Mouse (Mus musculus) midbrain, postnatal 0 days (tissue): ENCODE results near the gene Abca17. TPM values are rescaled to one million over a fixed set of nuclear protein-coding genes. Genes with fewer than 3 reads are reported as not detected.
A peak's percentile ranks its signal among the peaks of the same experiment; 100 is the strongest.

Experiments used
- ATAC-seq: fragments of 200-750 bp; cut with Nextera tagmentation; 2 replicates; pipeline ENCODE4 v1.8.0; 2017; ENCODE audit warnings: moderate number of reproducible peaks, mild to moderate bottlenecking, moderate TSS enrichment, moderate library complexity; ENCODE audit not compliant: low FRiP score
- DNase-seq: peaks from one replicate; pipeline ENCODE4 v3.0.0-alpha.2; 2015; ENCODE audit warnings: low spot score
- H3K27ac ChIP-seq: fragments of 300-500 bp; sonication (generic); 2 replicates; pipeline ENCODE4 v1.5.1; 2014; ENCODE audit warnings: low read depth, mild to moderate bottlenecking, low read length, mixed read lengths
- H3K27me3 ChIP-seq: fragments of 300-500 bp; sonication (generic); 2 replicates; pipeline ENCODE4 v1.6.1; 2014; ENCODE audit warnings: low read length, control low read depth, mixed read lengths; ENCODE audit not compliant: insufficient read depth
- H3K36me3 ChIP-seq: fragments of 300-500 bp; sonication (generic); 2 replicates; pipeline ENCODE4 v1.6.1; 2014; ENCODE audit warnings: low read length, control low read depth, mixed read lengths; ENCODE audit not compliant: insufficient read depth
- H3K4me1 ChIP-seq: fragments of 300-500 bp; sonication (generic); 2 replicates; pipeline ENCODE4 v1.6.1; 2014; ENCODE audit warnings: mild to moderate bottlenecking, control low read depth, antibody characterized with exemption, low read length, mixed read lengths; ENCODE audit not compliant: insufficient read depth
- H3K4me2 ChIP-seq: fragments of 300-500 bp; sonication (generic); 2 replicates; pipeline ENCODE4 v1.6.1; 2014; ENCODE audit warnings: low read depth, mild to moderate bottlenecking, low read length, mixed read lengths; ENCODE audit not compliant: poor library complexity, severe bottlenecking
- H3K4me3 ChIP-seq: fragments of 300-500 bp; sonication (generic); 2 replicates; pipeline ENCODE4 v1.5.1; 2014; ENCODE audit warnings: low read depth, mild to moderate bottlenecking, low read length, moderate library complexity
- H3K9ac ChIP-seq: fragments of 300-500 bp; sonication (generic); replicated peaks from 2 replicates; pipeline ENCODE4 v1.6.1; 2014; ENCODE audit warnings: mild to moderate bottlenecking, low read length, moderate library complexity, mixed read lengths; ENCODE audit not compliant: poor library complexity, severe bottlenecking
- H3K9me3 ChIP-seq: fragments of 300-500 bp; sonication (generic); 2 replicates; pipeline ENCODE4 v1.6.1; 2016; ENCODE audit warnings: low read length, control low read depth
- CTCF ChIP-seq: IDR thresholded peaks from 2 replicates; pipeline ENCODE4 v1.5.1; 2016; ENCODE audit warnings: antibody characterized with exemption, mild to moderate bottlenecking
- WGBS: fragments of 180-500 bp; shearing (Covaris S2); extraction: QIAGEN DNeasy Blood & Tissue Kit; methylation state at CpG from one replicate; pipeline ENCODE4 v1.1.7; 2014; 5-methylcytosine and 5-hydroxymethylcytosine counted together
- polyA plus RNA-seq: library from polyadenylated mRNA; unstranded; fragments of >200 nt; fragmentation: Nextera tagmentation; extraction: Ambion mirVana; gene quantifications from 2 replicates; pipeline ENCODE4 v1.2.1, GENCODE M21; 2015
- total RNA-seq: library from RNA; depleted of rRNA; stranded (reverse); fragments of >200 nt; gene quantifications from 2 replicates; pipeline ENCODE4 v1.2.3, GENCODE M21; 2014

The Abca17 gene
- total and polyA plus RNA-seq, 2 experiments from 2014 or later: 0.99 to 1.1 TPM

- no peaks in the 10 kb centered on the region for H3K36me3 ChIP-seq
- WGBS: 85% methylated on average over 2 of the region's 2 CpGs
- no peak overlapping the region for H3K27ac ChIP-seq
- no peak overlapping the region for H3K9ac ChIP-seq
- DNase-seq (no peak), ATAC-seq (no peak)
- no peak overlapping the region for H3K4me2 ChIP-seq
- no peaks in the 10 kb centered on the region for H3K9me3 ChIP-seq
- H3K4me1 ChIP-seq: no peaks in the 10 kb centered on the region
- H3K4me3 ChIP-seq: no peak overlapping the region
- no peak for TF ChIP-seq CTCF
- H3K27me3 ChIP-seq: no peaks in the 10 kb centered on the region
Observed at GRCm38 (mm10) chr17:24264766-24265165, 86.1 kb downstream of the Abca17 start.

GRCm38 (mm10) chr17:24260516-24260915 is 90.4 kb downstream of the Abca17 start:
- TF ChIP-seq CTCF: no peak
- Histone ChIP-seq H3K9ac (no peak overlapping the region), H3K9me3 (no peaks in the 10 kb centered on the region), H3K4me1 (no peaks in the 10 kb centered on the region), H3K4me3 (no peak overlapping the region), H3K36me3 (no peaks in the 10 kb centered on the region), H3K27me3 (no peaks in the 10 kb centered on the region), H3K27ac (no peak overlapping the region), H3K4me2 (no peak overlapping the region)
- ATAC-seq (no peak), DNase-seq (no peak)
- 79% methylated on average over 4 of the region's 4 CpGs for WGBS

GRCm38 (mm10) chr17:24259702-24260101 is 91.2 kb downstream of the Abca17 start:
- H3K36me3 ChIP-seq: no peaks in the 10 kb centered on the region
- 81% methylated on average over 5 of the region's 5 CpGs for WGBS
- ATAC-seq: no peak

GRCm38 (mm10) chr17:24258981-24259380 is 91.9 kb downstream of the Abca17 start:
- WGBS: 76% methylated on average over 4 of the region's 4 CpGs
- Histone ChIP-seq H3K36me3 (no peaks in the 10 kb centered on the region), H3K4me1 (no peaks in the 10 kb centered on the region), H3K4me3 (no peak overlapping the region), H3K9me3 (no peaks in the 10 kb centered on the region), H3K4me2 (no peak overlapping the region), H3K9ac (no peak overlapping the region), H3K27me3 (no peaks in the 10 kb centered on the region), H3K27ac (no peak overlapping the region)
- DNase-seq (no peak), ATAC-seq (no peak)
- TF ChIP-seq CTCF: no peak

More at GRCm38 (mm10) chr17:24259702-24260101, 91.2 kb downstream of the Abca17 start:
- no peak for TF ChIP-seq CTCF
- no peak overlapping the region for H3K4me2 ChIP-seq
- H3K27ac ChIP-seq: no peak overlapping the region
- no peak overlapping the region for H3K9ac ChIP-seq
- H3K27me3 ChIP-seq: no peaks in the 10 kb centered on the region
- no peaks in the 10 kb centered on the region for H3K4me1 ChIP-seq
- no peak overlapping the region for H3K4me3 ChIP-seq
- DNase-seq: no peak
- no peaks in the 10 kb centered on the region for H3K9me3 ChIP-seq

GRCm38 (mm10) chr17:24252329-24252728 is 98.5 kb downstream of the Abca17 start:
- 97% methylated on average over 2 of the region's 2 CpGs for WGBS
- ATAC-seq (no peak), DNase-seq (no peak)
- H3K4me1 ChIP-seq: no peaks in the 10 kb centered on the region
- TF ChIP-seq CTCF: no peak
- H3K4me3 ChIP-seq: no peak overlapping the region
- H3K27me3 ChIP-seq: no peaks in the 10 kb centered on the region
- no peaks in the 10 kb centered on the region for H3K36me3 ChIP-seq
- H3K27ac ChIP-seq: no peak overlapping the region
- H3K9me3 ChIP-seq: no peaks in the 10 kb centered on the region
- no peak overlapping the region for H3K9ac ChIP-seq
- no peak overlapping the region for H3K4me2 ChIP-seq

- Histone ChIP-seq H3K36me3 (no peaks in the 10 kb centered on the region), H3K27me3 (no peaks in the 10 kb centered on the region), H3K9ac (peak within 1 kb of the TSS; percentile 56), H3K4me1 (no peaks in the 10 kb centered on the region), H3K9me3 (no peaks in the 10 kb centered on the region), H3K4me3 (peak within 1 kb of the TSS; percentile 73), H3K4me2 (peak within 1 kb of the TSS; percentile 90), H3K27ac (no peak within 1 kb of the TSS)
- WGBS: under 1% methylated on average over 48 of the region's 48 CpGs
- peak; percentile 65 for TF ChIP-seq CTCF
- DNase-seq: peak; percentile 99
- peak; percentile 100 for ATAC-seq
Observed at GRCm38 (mm10) chr17:24251320-24252069, 99.4 kb downstream of the Abca17 start, which contains the start of gene Ccnf. Ccnf (minus strand) TSS chr17:24251484.
